Mouse (Mus musculus) liver, adult 2 months (tissue): Measurements from ENCODE around the gene Tnni3k.

ENCODE experiments used
- CTCF ChIP-seq: fragments of 200-500 bp; IDR thresholded peaks from 2 replicates; pipeline ENCODE4 v1.5.1; 2011; ENCODE audit warnings: low read depth, low read length, control low read depth
- POLR2A ChIP-seq: fragments of 200-500 bp; IDR thresholded peaks from 2 replicates; pipeline ENCODE4 v1.6.1; 2011; ENCODE audit warnings: low read length, control low read depth; ENCODE audit not compliant: insufficient read depth; ENCODE audit errors: extremely low read depth

GRCm38 (mm10) chr3:154880536-154880939, 174.7 kb downstream of the Tnni3k start:
- TF ChIP-seq POLR2A (no peak), CTCF (no peak)
